Mouse (Mus musculus) liver, embryonic 14.5 days (tissue): ENCODE results near the gene Rock2. TPM values are rescaled to one million over a fixed set of nuclear protein-coding genes. Genes with fewer than 3 reads are reported as not detected.
A peak's percentile ranks its signal among the peaks of the same experiment; 100 is the strongest.

ENCODE experiments used
- ATAC-seq: fragments of 200-750 bp; cut with Nextera tagmentation; 2 replicates; pipeline ENCODE4 v1.8.0; 2017; ENCODE audit warnings: moderate number of reproducible peaks, mild to moderate bottlenecking, moderate library complexity; ENCODE audit not compliant: insufficient read depth
- DNase-seq, 3 experiments: peaks; one replicate each; pipeline ENCODE4 v3.0.0-alpha.2; 2012 to 2013; ENCODE audit warnings: low read depth in 3 of 3, low spot score in 3 of 3
- H3K27ac ChIP-seq: fragments of 300-500 bp; sonication (generic); 2 replicates; pipeline ENCODE4 v1.5.1; 2014; ENCODE audit warnings: moderate library complexity, mild to moderate bottlenecking, control low read depth, inconsistent platforms
- H3K27me3 ChIP-seq: fragments of 300-500 bp; sonication (generic); 2 replicates; pipeline ENCODE4 v1.6.1; 2014; ENCODE audit warnings: mild to moderate bottlenecking, low read length, moderate library complexity; ENCODE audit not compliant: control insufficient read depth, insufficient read depth
- H3K36me3 ChIP-seq: fragments of 300-500 bp; sonication (generic); replicated peaks from 2 replicates; pipeline ENCODE4 v1.6.1; 2014; ENCODE audit warnings: low read depth; ENCODE audit not compliant: control insufficient read depth, insufficient read depth
- H3K4me1 ChIP-seq, 2 experiments: fragments of 200-500 bp in 1 of 2; fragments of 300-500 bp in 1 of 2; sonication (generic) in 1 of 2; replicated peaks; 2 replicates each; pipeline ENCODE4 v1.6.1; 2012 to 2014; ENCODE audit warnings: antibody characterized with exemption in 1 of 2, inconsistent platforms in 1 of 2, low read length in 1 of 2; ENCODE audit not compliant: control insufficient read depth in 2 of 2, insufficient read depth in 2 of 2
- H3K4me2 ChIP-seq: fragments of 300-500 bp; sonication (generic); 2 replicates; pipeline ENCODE4 v1.6.1; 2014; ENCODE audit warnings: low read depth, mild to moderate bottlenecking, control low read depth, moderate library complexity
- H3K4me3 ChIP-seq, 2 experiments: fragments of 200-500 bp in 1 of 2; fragments of 300-500 bp in 1 of 2; sonication (generic) in 1 of 2; 2 replicates each; pipeline ENCODE4 v1.5.1; 2012 to 2014; ENCODE audit warnings: low read depth in 2 of 2, low read length in 2 of 2, mild to moderate bottlenecking in 2 of 2, control low read depth in 1 of 2, inconsistent platforms in 1 of 2, moderate library complexity in 1 of 2; ENCODE audit not compliant: insufficient read depth in 1 of 2
- H3K9ac ChIP-seq: fragments of 300-500 bp; sonication (generic); replicated peaks from 2 replicates; pipeline ENCODE4 v1.6.1; 2014; ENCODE audit warnings: mild to moderate bottlenecking, control low read depth, moderate library complexity
- H3K9me3 ChIP-seq: fragments of 300-500 bp; sonication (generic); 2 replicates; pipeline ENCODE4 v1.6.1; 2016; ENCODE audit warnings: low read length, mixed read lengths; ENCODE audit not compliant: control insufficient read depth
- CTCF ChIP-seq: IDR thresholded peaks from 2 replicates; pipeline ENCODE4 v1.5.1; 2016; ENCODE audit warnings: antibody characterized with exemption, low read depth, control low read depth
- EP300 ChIP-seq: IDR thresholded peaks from 2 replicates; pipeline ENCODE4 v1.6.1; 2016; ENCODE audit warnings: antibody characterized with exemption, low read depth
- WGBS: fragments of 180-500 bp; shearing (Covaris S2); extraction: QIAGEN DNeasy Blood & Tissue Kit; methylation state at CpG from one replicate; pipeline ENCODE4 v1.1.7; 2014; ENCODE audit not compliant: insufficient replicate concordance; 5-methylcytosine and 5-hydroxymethylcytosine counted together
- polyA plus RNA-seq, 2 experiments: library from polyadenylated mRNA; depleted of rRNA in 1 of 2; stranded (reverse) in 1 of 2; unstranded in 1 of 2; fragments of >200 nt; fragmentation: Nextera tagmentation in 1 of 2; extraction: Ambion mirVana in 1 of 2; gene quantifications; 2 replicates each; pipeline versions ENCODE4 v1.2.1 to v1.2.3; 2012 to 2014

Rock2 gene
- polyA plus RNA-seq, 2 experiments, result 5.1 to 5.7 TPM

- TF ChIP-seq EP300, result no peak
- peak; percentile 50 for TF ChIP-seq CTCF
- DNase-seq (peak in 1 of 3 experiments; percentile 4), ATAC-seq (no peak)
- Histone ChIP-seq H3K27ac (no peak overlapping the region), H3K4me2 (no peak overlapping the region), H3K27me3 (no peaks in the 10 kb centered on the region), H3K9me3 (no peaks in the 10 kb centered on the region), H3K9ac (no peak overlapping the region), H3K4me1 (no peaks in the 10 kb centered on the region), H3K4me3 (no peak overlapping the region), H3K36me3 (no peaks in the 10 kb centered on the region)
- 48% methylated on average over 2 of the region's 2 CpGs for WGBS
Observed at GRCm38 (mm10) chr12:17035128-17035527, 140.4 kb downstream of the Rock2 start.

- H3K4me2 ChIP-seq, result no peak overlapping the region
- TF ChIP-seq CTCF (no peak), EP300 (no peak)
- H3K27me3 ChIP-seq, result no peaks in the 10 kb centered on the region
- 41% methylated on average over 9 of the region's 9 CpGs for WGBS
- DNase-seq (no peak), ATAC-seq (no peak)
- H3K4me3 ChIP-seq, result no peak overlapping the region
- H3K9ac ChIP-seq, result no peak overlapping the region
- H3K4me1 ChIP-seq, result no peaks in the 10 kb centered on the region
- no peaks in the 10 kb centered on the region for H3K36me3 ChIP-seq
- H3K9me3 ChIP-seq, result no peaks in the 10 kb centered on the region
- no peak overlapping the region for H3K27ac ChIP-seq
Observed at GRCm38 (mm10) chr12:17036532-17036931, 141.8 kb downstream of the Rock2 start.

GRCm38 (mm10) chr12:17037053-17037610, 142.4 kb downstream of the Rock2 start:
- H3K9ac ChIP-seq, result no peak overlapping the region
- no peak overlapping the region for H3K4me3 ChIP-seq
- ATAC-seq (no peak), DNase-seq (no peak)
- H3K27me3 ChIP-seq, result no peaks in the 10 kb centered on the region
- H3K27ac ChIP-seq, result no peak overlapping the region
- WGBS, result 45% methylated on average over 14 of the region's 14 CpGs
- TF ChIP-seq CTCF, result no peak
- no peak for TF ChIP-seq EP300
- no peak overlapping the region for H3K4me2 ChIP-seq
- no peaks in the 10 kb centered on the region for H3K4me1 ChIP-seq
- no peaks in the 10 kb centered on the region for H3K9me3 ChIP-seq
- H3K36me3 ChIP-seq, result no peaks in the 10 kb centered on the region

Other genes starting within 250 kb of the Rock2 start
- gene Ntsr2, start 241.5 kb upstream of the Rock2 start, polyA plus RNA-seq (2012; rRNA removed), result not detected in 2 replicates
- gene Ntsr2, start 241.5 kb upstream of the Rock2 start, polyA plus RNA-seq (2014; fragmentation: Nextera tagmentation; extraction: Ambion mirVana), result not detected in 2 replicates
- gene Greb1, start 94.0 kb upstream of the Rock2 start, polyA plus RNA-seq (2012; rRNA removed), result 1.1 and 1.6 TPM in 2 replicates
- gene Greb1, start 94.0 kb upstream of the Rock2 start, polyA plus RNA-seq (2014; fragmentation: Nextera tagmentation; extraction: Ambion mirVana), result 0.41 and 0.96 TPM in 2 replicates
- 12.1 and 14.3 TPM in 2 replicates for gene E2f6, start 83.9 kb upstream of the Rock2 start, polyA plus RNA-seq (2012; rRNA removed)
- gene E2f6, start 83.9 kb upstream of the Rock2 start, polyA plus RNA-seq (2014; fragmentation: Nextera tagmentation; extraction: Ambion mirVana), result 15.5 and 17.7 TPM in 2 replicates
- 3.0 and 3.3 TPM in 2 replicates for gene Pqlc3, start 105.5 kb downstream of the Rock2 start, polyA plus RNA-seq (2012; rRNA removed)
- 4.6 and 5.0 TPM in 2 replicates for gene Pqlc3, start 105.5 kb downstream of the Rock2 start, polyA plus RNA-seq (2014; fragmentation: Nextera tagmentation; extraction: Ambion mirVana)
- 0.02 and 0.05 TPM in 2 replicates for gene 2410004P03Rik, start 116.8 kb downstream of the Rock2 start, polyA plus RNA-seq (2012; rRNA removed)
- gene 2410004P03Rik, start 116.8 kb downstream of the Rock2 start, polyA plus RNA-seq (2014; fragmentation: Nextera tagmentation; extraction: Ambion mirVana), result 0.03 TPM in 1 of 2 replicates, not detected in the other